Mouse (Mus musculus) lung, embryonic 15.5 days (tissue): ENCODE results near the gene Tnrc6b. TPM values are rescaled to one million over a fixed set of nuclear protein-coding genes. Genes with fewer than 3 reads are reported as not detected.

Experiments used
- ATAC-seq: fragments of 200-750 bp; cut with Nextera tagmentation; 2 replicates; pipeline ENCODE4 v1.8.0; 2017; ENCODE audit warnings: moderate number of reproducible peaks, borderline replicate concordance; ENCODE audit not compliant: low FRiP score, low TSS enrichment; ENCODE audit errors: extremely low read depth
- H3K27ac ChIP-seq: fragments of 300-500 bp; sonication (generic); 2 replicates; pipeline ENCODE4 v1.5.1; 2015; ENCODE audit warnings: moderate library complexity, mild to moderate bottlenecking, inconsistent platforms
- H3K27me3 ChIP-seq: fragments of 300-500 bp; sonication (generic); 2 replicates; pipeline ENCODE4 v1.6.1; 2015; ENCODE audit warnings: inconsistent platforms
- H3K36me3 ChIP-seq: fragments of 300-500 bp; sonication (generic); 2 replicates; pipeline ENCODE4 v1.6.1; 2015; ENCODE audit warnings: inconsistent platforms
- H3K4me1 ChIP-seq: fragments of 300-500 bp; sonication (generic); 2 replicates; pipeline ENCODE4 v1.6.1; 2015; ENCODE audit warnings: inconsistent platforms
- H3K4me2 ChIP-seq: fragments of 300-500 bp; sonication (generic); 2 replicates; pipeline ENCODE4 v1.6.1; 2015; ENCODE audit warnings: inconsistent platforms, mild to moderate bottlenecking, moderate library complexity
- H3K4me3 ChIP-seq: fragments of 300-500 bp; sonication (generic); 2 replicates; pipeline ENCODE4 v1.5.1; 2015; ENCODE audit warnings: mild to moderate bottlenecking, inconsistent platforms
- H3K9ac ChIP-seq: fragments of 300-500 bp; sonication (generic); 2 replicates; pipeline ENCODE4 v1.6.1; 2015; ENCODE audit warnings: inconsistent platforms
- H3K9me3 ChIP-seq: fragments of 300-500 bp; sonication (generic); 2 replicates; pipeline ENCODE4 v1.6.1; 2016; ENCODE audit warnings: inconsistent platforms
- WGBS: fragments of 180-500 bp; shearing (Covaris S2); methylation state at CpG from one replicate; pipeline ENCODE4 v1.1.7; 2015; 5-methylcytosine and 5-hydroxymethylcytosine counted together
- polyA plus RNA-seq: library from polyadenylated mRNA; unstranded; fragments of >200 nt; fragmentation: Nextera tagmentation; extraction: Ambion mirVana; gene quantifications from 2 replicates; pipeline ENCODE4 v1.2.1, GENCODE M21; 2015

Tnrc6b gene
- polyA plus RNA-seq, 1 experiment from 2014 or later = 27.2 TPM

- Histone ChIP-seq H3K9me3 (no peaks in the 10 kb centered on the region), H3K9ac (no peak overlapping the region), H3K36me3 (no peaks in the 10 kb centered on the region), H3K4me2 (no peak overlapping the region), H3K27ac (no peak overlapping the region), H3K27me3 (no peaks in the 10 kb centered on the region), H3K4me3 (no peak overlapping the region), H3K4me1 (peaks cover 31% of the 10 kb centered on the region)
- ATAC-seq = no peak
- WGBS = 69% methylated on average over 6 of the region's 6 CpGs
Observed at GRCm38 (mm10) chr15:80683151-80683550, 28.0 kb upstream of the Tnrc6b start.

- Histone ChIP-seq H3K27ac (no peak overlapping the region), H3K27me3 (no peaks in the 10 kb centered on the region), H3K9ac (no peak overlapping the region), H3K36me3 (no peaks in the 10 kb centered on the region), H3K4me3 (no peak overlapping the region), H3K4me1 (peaks cover 31% of the 10 kb centered on the region), H3K4me2 (no peak overlapping the region), H3K9me3 (no peaks in the 10 kb centered on the region)
- ATAC-seq = no peak
- WGBS = 65% methylated on average over 3 of the region's 3 CpGs
Observed at GRCm38 (mm10) chr15:80683990-80684389, 27.1 kb upstream of the Tnrc6b start.

DNA sequence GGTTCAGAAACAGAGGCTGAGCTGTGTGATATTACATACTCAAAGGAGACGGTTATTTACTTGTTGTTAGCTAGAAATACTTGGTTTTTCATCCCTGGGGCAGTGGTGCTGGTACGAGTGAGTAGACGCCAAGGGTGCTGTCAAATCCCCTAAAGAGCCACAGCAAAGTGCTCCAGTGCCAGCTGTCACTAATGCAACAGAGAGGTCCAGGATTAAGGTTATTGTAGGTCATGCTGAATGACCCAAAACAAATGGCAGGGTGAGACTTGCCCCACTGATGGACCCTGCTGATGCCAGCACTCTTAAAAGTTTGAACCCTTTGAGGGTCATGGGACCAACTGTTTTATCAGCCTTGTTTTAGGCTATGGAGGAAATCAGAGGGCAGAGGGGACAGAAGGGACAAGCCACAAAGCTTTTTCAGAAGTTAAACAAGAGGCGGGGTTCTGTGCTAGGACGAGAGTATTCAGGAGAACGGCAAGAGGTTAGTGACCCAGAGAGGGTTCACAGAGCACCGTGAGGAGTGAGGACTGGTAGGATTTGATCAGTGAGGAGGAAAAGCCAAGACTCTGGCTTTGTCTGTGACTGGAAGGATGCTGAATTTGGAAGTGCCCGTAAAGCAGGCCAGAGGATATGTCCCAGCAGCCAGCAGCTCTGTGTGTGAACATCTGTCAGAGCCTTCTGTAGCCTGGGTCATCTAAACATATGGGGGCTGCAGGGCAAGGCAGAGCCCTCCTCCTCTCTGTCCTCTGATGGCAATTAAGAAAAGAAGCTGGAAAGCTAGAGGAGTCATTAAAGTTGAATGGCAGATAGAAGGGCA is 26.1 kb upstream of the Tnrc6b start:
- Histone ChIP-seq H3K36me3 (no peaks in the 10 kb centered on the region), H3K9ac (no peak overlapping the region), H3K27ac (no peak overlapping the region), H3K27me3 (no peaks in the 10 kb centered on the region), H3K4me2 (no peak overlapping the region), H3K9me3 (no peaks in the 10 kb centered on the region), H3K4me1 (peaks cover 22% of the 10 kb centered on the region), H3K4me3 (no peak overlapping the region)
- no peak for ATAC-seq
- 35% methylated on average over 8 of the region's 8 CpGs for WGBS

DNA sequence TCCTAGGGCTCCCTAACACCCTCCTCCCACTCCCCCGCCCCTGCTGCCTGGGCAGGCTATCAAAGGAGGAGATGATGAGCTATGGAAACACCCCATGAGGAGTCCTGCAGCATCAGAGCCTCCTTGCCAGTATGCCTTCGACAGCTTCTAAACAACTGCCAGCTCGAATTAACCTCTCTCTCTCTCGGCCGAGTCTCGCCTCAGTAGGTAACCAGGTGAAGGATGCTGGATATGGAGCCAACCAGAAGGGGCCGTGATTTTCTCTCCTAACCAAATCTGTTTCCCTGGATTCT is 25.6 kb upstream of the Tnrc6b start:
- H3K27me3 ChIP-seq = no peaks in the 10 kb centered on the region
- H3K9me3 ChIP-seq = no peaks in the 10 kb centered on the region
- WGBS = 40% methylated on average over 7 of the region's 7 CpGs
- H3K4me1 ChIP-seq = peaks cover 16% of the 10 kb centered on the region
- no peak for ATAC-seq
- H3K36me3 ChIP-seq = no peaks in the 10 kb centered on the region
- H3K4me2 ChIP-seq = no peak overlapping the region
- H3K9ac ChIP-seq = no peak overlapping the region
- no peak overlapping the region for H3K27ac ChIP-seq
- no peak overlapping the region for H3K4me3 ChIP-seq

DNA sequence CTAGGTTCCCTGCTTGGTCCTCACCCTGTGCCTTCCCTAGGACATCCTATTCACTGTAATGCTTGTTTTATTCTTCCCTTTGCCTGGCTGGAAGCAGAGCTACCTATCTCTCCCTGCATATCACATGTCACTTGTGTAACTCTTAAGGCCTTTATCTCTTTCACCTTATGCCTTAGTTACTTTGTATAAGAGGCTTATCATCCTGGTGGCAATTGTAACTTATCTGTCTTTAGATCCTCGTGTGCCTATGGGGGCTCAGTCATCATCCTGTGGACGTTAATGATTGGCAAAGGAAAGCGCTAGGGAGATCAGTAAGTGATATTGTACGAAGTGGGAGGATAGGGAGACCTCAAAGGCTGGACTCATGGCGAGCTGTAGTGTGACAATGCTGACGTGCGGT is 22.6 kb upstream of the Tnrc6b start:
- no peaks in the 10 kb centered on the region for H3K27me3 ChIP-seq
- WGBS = 40% methylated on average over 7 of the region's 7 CpGs
- no peak overlapping the region for H3K9ac ChIP-seq
- no peaks in the 10 kb centered on the region for H3K36me3 ChIP-seq
- H3K4me1 ChIP-seq = 0 out of 2 replicates have a peak, but pooled peaks cover 5% of the 10 kb centered on the region
- H3K9me3 ChIP-seq = no peaks in the 10 kb centered on the region
- H3K27ac ChIP-seq = no peak overlapping the region
- no peak for ATAC-seq
- no peak overlapping the region for H3K4me3 ChIP-seq
- no peak overlapping the region for H3K4me2 ChIP-seq

DNA sequence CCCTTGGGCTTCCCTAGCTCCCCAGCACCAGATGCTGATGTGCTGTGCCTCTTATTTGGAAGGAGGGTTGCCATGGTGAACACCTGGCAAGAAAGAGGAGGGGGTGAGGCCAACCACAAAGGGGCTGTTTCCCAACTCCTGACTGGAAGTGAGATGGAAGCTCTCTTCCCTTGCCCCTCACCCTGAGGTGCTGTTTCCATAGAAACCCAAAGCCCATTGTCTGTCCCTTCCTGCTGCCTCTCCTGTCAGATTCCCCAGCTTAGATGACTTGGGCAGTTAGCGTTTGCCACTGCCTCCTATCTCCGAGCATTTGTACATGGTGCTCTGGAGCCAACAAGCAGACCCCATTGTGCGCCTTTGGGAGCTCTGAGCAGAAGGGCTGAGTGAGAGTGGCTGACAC is 17.6 kb upstream of the Tnrc6b start:
- no peak overlapping the region for H3K27ac ChIP-seq
- H3K4me1 ChIP-seq = peaks cover 5% of the 10 kb centered on the region
- no peaks in the 10 kb centered on the region for H3K36me3 ChIP-seq
- H3K9me3 ChIP-seq = no peaks in the 10 kb centered on the region
- ATAC-seq = no peak
- 35% methylated on average over 3 of the region's 3 CpGs for WGBS
- H3K9ac ChIP-seq = no peak overlapping the region
- no peaks in the 10 kb centered on the region; the same call in 1 of the 2 replicates for H3K27me3 ChIP-seq
- H3K4me2 ChIP-seq = no peak overlapping the region
- H3K4me3 ChIP-seq = no peak overlapping the region

- peaks cover 5% of the 10 kb centered on the region for H3K4me1 ChIP-seq
- H3K4me2 ChIP-seq = peak overlapping the region; percentile 36
- H3K27ac ChIP-seq = no peak overlapping the region
- no peak for ATAC-seq
- H3K27me3 ChIP-seq = no peaks in the 10 kb centered on the region; the same call in 1 of the 2 replicates
- H3K36me3 ChIP-seq = no peaks in the 10 kb centered on the region
- whole genome bisulfite sequencing = 26% methylated on average over 11 of the region's 11 CpGs
- no peak overlapping the region for H3K4me3 ChIP-seq
- no peaks in the 10 kb centered on the region for H3K9me3 ChIP-seq
- H3K9ac ChIP-seq = no peak overlapping the region
Observed at GRCm38 (mm10) chr15:80694125-80694910, 16.8 kb upstream of the Tnrc6b start.

DNA sequence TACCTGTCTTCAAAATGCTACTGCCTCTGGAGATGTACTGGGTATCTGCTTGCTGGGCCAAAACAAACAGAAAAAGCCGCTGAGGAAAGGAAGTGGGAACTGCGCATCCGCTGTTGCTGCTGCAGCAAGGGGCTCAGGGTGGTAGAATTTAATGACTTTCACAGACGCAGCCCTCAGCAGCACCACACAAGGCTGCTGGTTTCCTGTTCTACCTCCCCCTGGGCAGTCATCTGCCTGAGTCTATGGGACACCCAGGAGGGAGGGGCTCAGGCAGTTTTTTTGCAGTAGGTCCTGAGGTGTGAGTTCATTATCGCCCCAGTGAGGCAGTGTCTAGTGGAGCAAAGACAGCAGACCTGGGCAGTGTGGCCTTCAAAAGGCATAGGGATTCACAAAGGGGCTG is 13.5 kb upstream of the Tnrc6b start:
- H3K27ac ChIP-seq = no peak overlapping the region
- ATAC-seq = no peak

GRCm38 (mm10) chr15:80701481-80702257 is 9.4 kb upstream of the Tnrc6b start:
- Histone ChIP-seq H3K27me3 (no peaks in the 10 kb centered on the region), H3K4me2 (no peak overlapping the region), H3K9me3 (no peaks in the 10 kb centered on the region), H3K4me3 (no peak overlapping the region), H3K9ac (no peak overlapping the region), H3K27ac (no peak overlapping the region), H3K4me1 (peaks cover 9% of the 10 kb centered on the region), H3K36me3 (no peaks in the 10 kb centered on the region)
- no peak for ATAC-seq
- 61% methylated on average over 8 of the region's 8 CpGs for WGBS

More for the DNA sequence above, 13.5 kb upstream of the Tnrc6b start:
- H3K4me3 ChIP-seq = no peak overlapping the region
- H3K9ac ChIP-seq = no peak overlapping the region
- no peaks in the 10 kb centered on the region for H3K9me3 ChIP-seq
- H3K27me3 ChIP-seq = no peaks in the 10 kb centered on the region; the same call in 1 of the 2 replicates
- no peak overlapping the region for H3K4me2 ChIP-seq
- no peaks in the 10 kb centered on the region for H3K36me3 ChIP-seq
- peaks cover 5% of the 10 kb centered on the region for H3K4me1 ChIP-seq
- WGBS = 30% methylated on average over 5 of the region's 5 CpGs

DNA sequence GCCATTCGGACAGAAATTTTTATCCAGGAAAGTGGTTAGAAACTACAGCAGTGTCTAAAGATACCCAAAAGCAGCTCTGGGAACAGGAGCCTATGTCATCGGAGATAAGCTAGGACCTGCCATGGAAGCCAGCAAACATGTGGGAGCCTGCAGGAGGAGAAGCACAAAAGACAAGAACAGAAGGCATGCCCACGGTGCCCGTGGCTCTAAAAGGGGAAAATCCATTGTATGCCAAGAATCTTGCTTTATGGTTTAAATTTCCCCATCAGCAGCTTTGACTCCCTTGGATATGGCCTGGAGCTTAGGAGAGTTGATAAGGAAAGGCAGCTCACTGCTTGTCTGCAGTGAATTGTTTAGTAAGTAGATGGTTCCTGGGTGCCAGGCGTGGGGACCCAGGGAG is 8.2 kb upstream of the Tnrc6b start:
- Histone ChIP-seq H3K4me1 (peaks cover 22% of the 10 kb centered on the region), H3K36me3 (no peaks in the 10 kb centered on the region)
- 83% methylated on average over 5 of the region's 5 CpGs for whole genome bisulfite sequencing

GRCm38 (mm10) chr15:80703495-80703894 is 7.6 kb upstream of the Tnrc6b start:
- WGBS = 58% methylated on average over 2 of the region's 2 CpGs
- Histone ChIP-seq H3K9ac (no peak overlapping the region), H3K27ac (no peak overlapping the region), H3K36me3 (no peaks in the 10 kb centered on the region), H3K4me2 (no peak overlapping the region), H3K4me1 (peaks cover 28% of the 10 kb centered on the region), H3K27me3 (no peaks in the 10 kb centered on the region), H3K4me3 (no peak overlapping the region), H3K9me3 (no peaks in the 10 kb centered on the region)
- no peak for ATAC-seq

More for the DNA sequence above, 8.2 kb upstream of the Tnrc6b start:
- H3K4me2 ChIP-seq = no peak overlapping the region
- no peaks in the 10 kb centered on the region for H3K27me3 ChIP-seq
- no peak overlapping the region for H3K9ac ChIP-seq
- no peak overlapping the region for H3K27ac ChIP-seq
- H3K4me3 ChIP-seq = no peak overlapping the region
- no peaks in the 10 kb centered on the region for H3K9me3 ChIP-seq
- no peak for ATAC-seq

DNA sequence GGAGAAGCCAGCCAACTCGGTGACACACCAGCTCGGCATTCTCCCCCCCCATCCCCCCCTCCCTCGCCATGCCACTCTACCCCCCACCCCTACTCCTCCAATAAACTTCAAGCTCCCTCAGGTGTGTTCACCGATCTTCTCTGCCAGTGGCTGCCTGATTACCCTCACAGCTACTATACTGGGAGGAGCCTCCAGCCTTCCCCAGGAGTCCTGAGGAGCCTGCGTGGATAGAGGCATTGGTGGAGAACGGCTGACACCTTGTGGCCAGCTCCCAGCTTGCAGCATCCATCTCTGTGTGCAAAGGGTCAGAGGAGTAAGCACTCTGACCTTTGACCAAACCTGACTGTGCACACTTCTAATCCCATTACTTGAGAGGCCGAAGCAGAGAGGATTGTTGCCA is 6.8 kb upstream of the Tnrc6b start:
- Histone ChIP-seq H3K36me3 (no peaks in the 10 kb centered on the region), H3K4me2 (no peak overlapping the region)
- peak; percentile 33 for ATAC-seq

More for the DNA sequence above, 6.8 kb upstream of the Tnrc6b start:
- no peaks in the 10 kb centered on the region for H3K9me3 ChIP-seq
- 7% methylated on average over 7 of the region's 7 CpGs for WGBS
- no peak overlapping the region for H3K27ac ChIP-seq
- no peaks in the 10 kb centered on the region for H3K27me3 ChIP-seq
- no peak overlapping the region for H3K9ac ChIP-seq
- H3K4me1 ChIP-seq = peaks cover 30% of the 10 kb centered on the region
- no peak overlapping the region for H3K4me3 ChIP-seq
